12 mouse cellular contexts compared by ENCODE assay signal in genomic region chr2:6642222-6642850, GRCm38 (mm10).
DNase-seq lines count a peak whose midpoint lies in the region; ATAC-seq and TF ChIP-seq lines count a peak whose summit lies in the region.
"Had no signal": no experiment of that assay in that cellular context is flagged by ENCODE, and none has a peak within 500 bp of the region (broad histone marks: within the 10 kb centered on the region; RNA-seq: fewer than 3 reads in every experiment).

No protein-coding gene starts in this region.

- DNase-seq in lung, postnatal 0 days (ENCODE audit: low spot score) = no peak
- DNase-seq in lung, postnatal 14 days = no peak
- DNase-seq in B cell, adult 2 months = peak; percentile 43 to 48
- peak; percentile 85 for DNase-seq in Muller cell, postnatal 12 days (ENCODE audit: inconsistent ontology term)
- no peak for DNase-seq in left cerebral cortex, adult 18-20 months (ENCODE audit: low spot score in 2 of 2)
- DNase-seq in layer of hippocampus, postnatal 10 days (ENCODE audit: low spot score in 2 of 2) = no peak
- DNase-seq: heart, adult 11 months; heart, postnatal 36 days; kidney, adult 8-10 months had no signal

- ATAC-seq in lung, postnatal 0 days = no peak
- ATAC-seq in monocyte, adult 5-6 weeks (replicated peaks; ENCODE audit: insufficient number of reproducible peaks, low FRiP score, low TSS enrichment, poor library complexity, severe bottlenecking) = peak; percentile 54; the same call in 1 of the 2 replicates

- H3K4me2 ChIP-seq in lung, postnatal 0 days (replicated peaks; ENCODE audit: low read depth, low read length) = no peak overlapping the region
- H3K4me2 ChIP-seq: limb, embryonic 15.5 days had no signal

- 66% methylated on average over 3 of the region's 3 CpGs for WGBS in lung, postnatal 0 days

- H3K27ac ChIP-seq in lung, postnatal 0 days (ENCODE audit: low read length) = no peak overlapping the region
- H3K27ac ChIP-seq: limb, embryonic 15.5 days had no signal

- no peaks in the 10 kb centered on the region for H3K27me3 ChIP-seq in lung, postnatal 0 days (replicated peaks; ENCODE audit: insufficient read depth, low read length)
- H3K27me3 ChIP-seq: limb, embryonic 15.5 days had no signal

- no peaks in the 10 kb centered on the region for H3K9me3 ChIP-seq in lung, postnatal 0 days (ENCODE audit: low read length)
- H3K9me3 ChIP-seq: limb, embryonic 15.5 days had no signal

- H3K36me3 ChIP-seq in lung, postnatal 0 days (ENCODE audit: insufficient read depth, low read length) = no peaks in the 10 kb centered on the region
- H3K36me3 ChIP-seq: limb, embryonic 15.5 days had no signal

- H3K9ac ChIP-seq in lung, postnatal 0 days (replicated peaks; ENCODE audit: low read depth) = no peak overlapping the region
- H3K9ac ChIP-seq: limb, embryonic 15.5 days had no signal

- no peak for TF ChIP-seq EP300 in lung, postnatal 0 days (IDR thresholded peaks at IDR 0.05)

- H3K4me1 ChIP-seq in lung, postnatal 0 days (ENCODE audit: insufficient read depth, low read depth, low read length) = no peaks in the 10 kb centered on the region
- H3K4me1 ChIP-seq: limb, embryonic 15.5 days had no signal

- H3K4me3 ChIP-seq in lung, postnatal 0 days (ENCODE audit: low read depth, low read length) = no peak overlapping the region
- H3K4me3 ChIP-seq: limb, embryonic 15.5 days; myocyte had no signal

- peak; percentile 16; the same call in 1 of the 2 replicates for TF ChIP-seq CTCF in lung, postnatal 0 days (IDR thresholded peaks at IDR 0.05)

Comparison
In these comparisons a context has a peak if more than half of its experiments do, and no peak if none do; other contexts are left out.
1. DNase-seq: peak in B cell, adult 2 months (2 of 2) and Muller cell, postnatal 12 days (single experiment); none in lung, postnatal 0 days (single experiment), lung, postnatal 14 days (single experiment), left cerebral cortex, adult 18-20 months (0 of 2) and layer of hippocampus, postnatal 10 days (0 of 2).